Mouse (Mus musculus): ENCODE data around the gene Sik2. TPM values are rescaled to one million over a fixed set of nuclear protein-coding genes. Genes with fewer than 3 reads are reported as not detected.

Sik2 gene
- polyA plus RNA-seq, 1 experiment from 2014 or later: 14.3 TPM

GRCm38 (mm10) chr9:50854376-50854775 is 154.5 kb downstream of the Sik2 start:
- Histone ChIP-seq H3K36me3 (peaks cover 3% of the 10 kb centered on the region), H3K9me3 (no peaks in the 10 kb centered on the region), H3K27me3 (no peaks in the 10 kb centered on the region), H3K27ac (no peak overlapping the region), H3K4me3 (no peak overlapping the region), H3K9ac (no peak overlapping the region), H3K4me2 (no peak overlapping the region), H3K4me1 (replicated peaks) (peaks cover 39% of the 10 kb centered on the region)
- 60% methylated on average over 8 of the region's 8 CpGs for WGBS
- ATAC-seq (ENCODE audit: low FRiP score): no peak

- no peak for ATAC-seq (ENCODE audit: low FRiP score)
- WGBS: 61% methylated on average over 17 of the region's 17 CpGs
- H3K9ac ChIP-seq: no peak overlapping the region
- no peak overlapping the region for H3K4me3 ChIP-seq
- H3K9me3 ChIP-seq: no peaks in the 10 kb centered on the region
- H3K27ac ChIP-seq: peak overlapping the region; percentile 19; the same call in 1 of the 2 replicates
- H3K36me3 ChIP-seq: no peaks in the 10 kb centered on the region
- H3K27me3 ChIP-seq: no peaks in the 10 kb centered on the region
- peaks cover 35% of the 10 kb centered on the region for H3K4me1 ChIP-seq (replicated peaks)
- no peak overlapping the region for H3K4me2 ChIP-seq
Measured at GRCm38 (mm10) chr9:50852634-50853349, 156.1 kb downstream of the Sik2 start.

- Histone ChIP-seq H3K9ac (no peak overlapping the region; the same call in 1 of the 2 replicates), H3K4me2 (no peak overlapping the region), H3K4me1 (replicated peaks) (peaks cover 24% of the 10 kb centered on the region), H3K27me3 (no peaks in the 10 kb centered on the region), H3K36me3 (0 out of 2 replicates have a peak, but pooled peaks cover 5% of the 10 kb centered on the region), H3K9me3 (no peaks in the 10 kb centered on the region), H3K4me3 (no peak overlapping the region), H3K27ac (no peak overlapping the region)
- no peak for ATAC-seq (ENCODE audit: low FRiP score)
- 65% methylated on average over 8 of the region's 8 CpGs for WGBS
Measured at GRCm38 (mm10) chr9:50850713-50851112, 158.2 kb downstream of the Sik2 start.

GRCm38 (mm10) chr9:50850271-50850670 is 158.6 kb downstream of the Sik2 start:
- no peak for ATAC-seq (ENCODE audit: low FRiP score)
- no peak overlapping the region for H3K4me3 ChIP-seq
- no peaks in the 10 kb centered on the region for H3K27me3 ChIP-seq
- no peak overlapping the region; the same call in 1 of the 2 replicates for H3K9ac ChIP-seq
- H3K4me1 ChIP-seq (replicated peaks): peaks cover 24% of the 10 kb centered on the region
- no peaks in the 10 kb centered on the region for H3K9me3 ChIP-seq
- H3K27ac ChIP-seq: no peak overlapping the region
- H3K36me3 ChIP-seq: 0 out of 2 replicates have a peak, but pooled peaks cover 5% of the 10 kb centered on the region
- H3K4me2 ChIP-seq: no peak overlapping the region
- 33% methylated on average over 11 of the region's 11 CpGs for WGBS

- H3K9me3 ChIP-seq: no peaks in the 10 kb centered on the region
- H3K27me3 ChIP-seq: no peaks in the 10 kb centered on the region
- no peak overlapping the region for H3K4me3 ChIP-seq
- peaks cover 8% of the 10 kb centered on the region for H3K36me3 ChIP-seq
- H3K4me2 ChIP-seq: no peak overlapping the region
- H3K27ac ChIP-seq: no peak overlapping the region
- peaks cover 24% of the 10 kb centered on the region for H3K4me1 ChIP-seq (replicated peaks)
- ATAC-seq (ENCODE audit: low FRiP score): no peak
- 83% methylated on average over 9 of the region's 9 CpGs for WGBS
- no peak overlapping the region for H3K9ac ChIP-seq
Measured at GRCm38 (mm10) chr9:50849755-50850154, 159.1 kb downstream of the Sik2 start.

GRCm38 (mm10) chr9:50849249-50849648 is 159.6 kb downstream of the Sik2 start:
- WGBS: 24% methylated on average over 8 of the region's 8 CpGs
- no peak overlapping the region for H3K9ac ChIP-seq
- no peak overlapping the region for H3K4me3 ChIP-seq
- H3K9me3 ChIP-seq: no peaks in the 10 kb centered on the region
- H3K4me1 ChIP-seq (replicated peaks): peaks cover 20% of the 10 kb centered on the region
- H3K4me2 ChIP-seq: no peak overlapping the region
- H3K36me3 ChIP-seq: peaks cover 13% of the 10 kb centered on the region
- no peaks in the 10 kb centered on the region for H3K27me3 ChIP-seq
- peak; percentile 83 for ATAC-seq (ENCODE audit: low FRiP score)
- H3K27ac ChIP-seq: no peak overlapping the region

- Histone ChIP-seq H3K9me3 (no peaks in the 10 kb centered on the region), H3K27me3 (no peaks in the 10 kb centered on the region)
- 0 out of 2 replicates have a peak, but pooled peaks have one; percentile 14 for ATAC-seq (ENCODE audit: low FRiP score)
Measured at GRCm38 (mm10) chr9:50848821-50849220, 160.1 kb downstream of the Sik2 start.

GRCm38 (mm10) chr9:50847606-50848368 is 161.1 kb downstream of the Sik2 start:
- Histone ChIP-seq H3K9me3 (no peaks in the 10 kb centered on the region), H3K4me3 (no peak overlapping the region), H3K4me1 (replicated peaks) (peaks cover 12% of the 10 kb centered on the region; the same call in 1 of the 2 replicates), H3K36me3 (peaks cover 25% of the 10 kb centered on the region), H3K4me2 (no peak overlapping the region), H3K27ac (no peak overlapping the region), H3K27me3 (no peaks in the 10 kb centered on the region), H3K9ac (no peak overlapping the region)
- 71% methylated on average over 12 of the region's 12 CpGs for WGBS
- ATAC-seq (ENCODE audit: low FRiP score): no peak

More at GRCm38 (mm10) chr9:50848821-50849220, 160.1 kb downstream of the Sik2 start:
- no peak overlapping the region for H3K4me3 ChIP-seq
- H3K4me2 ChIP-seq: no peak overlapping the region
- H3K9ac ChIP-seq: no peak overlapping the region
- 68% methylated on average over 5 of the region's 5 CpGs for WGBS
- H3K27ac ChIP-seq: no peak overlapping the region
- H3K4me1 ChIP-seq (replicated peaks): peaks cover 19% of the 10 kb centered on the region
- peaks cover 17% of the 10 kb centered on the region for H3K36me3 ChIP-seq

- no peak for ATAC-seq (ENCODE audit: low FRiP score)
- Histone ChIP-seq H3K4me1 (replicated peaks) (peaks cover 9% of the 10 kb centered on the region; the same call in 1 of the 2 replicates), H3K4me3 (no peak overlapping the region), H3K9me3 (no peaks in the 10 kb centered on the region), H3K27me3 (no peaks in the 10 kb centered on the region), H3K36me3 (peaks cover 28% of the 10 kb centered on the region), H3K9ac (no peak overlapping the region), H3K27ac (no peak overlapping the region), H3K4me2 (no peak overlapping the region)
- 92% methylated on average over 6 of the region's 6 CpGs for WGBS
Measured at GRCm38 (mm10) chr9:50847133-50847532, 161.7 kb downstream of the Sik2 start.

- H3K27ac ChIP-seq: no peak overlapping the region
- 59% methylated on average over 9 of the region's 9 CpGs for WGBS
Measured at GRCm38 (mm10) chr9:50845547-50845946, 163.3 kb downstream of the Sik2 start.

GRCm38 (mm10) chr9:50845081-50845480 is 163.8 kb downstream of the Sik2 start, which contains the start of gene Ppp2r1b:
Ppp2r1b (plus strand) TSS chr9:50845301.
- no peak within 1 kb of the TSS for H3K9ac ChIP-seq

More at GRCm38 (mm10) chr9:50845547-50845946, 163.3 kb downstream of the Sik2 start:
- Histone ChIP-seq H3K9ac (no peak overlapping the region), H3K4me1 (replicated peaks) (peaks cover 7% of the 10 kb centered on the region; the same call in 1 of the 2 replicates), H3K36me3 (peaks cover 28% of the 10 kb centered on the region), H3K4me2 (no peak overlapping the region), H3K4me3 (no peak overlapping the region), H3K9me3 (no peaks in the 10 kb centered on the region), H3K27me3 (no peaks in the 10 kb centered on the region)
- no peak for ATAC-seq (ENCODE audit: low FRiP score)

More at GRCm38 (mm10) chr9:50845081-50845480, 163.8 kb downstream of the Sik2 start, which contains the start of gene Ppp2r1b:
- Histone ChIP-seq H3K9me3 (no peaks in the 10 kb centered on the region), H3K4me1 (replicated peaks) (0 out of 2 replicates have a peak, but pooled peaks cover 4% of the 10 kb centered on the region), H3K4me3 (no peak within 1 kb of the TSS), H3K4me2 (no peak within 1 kb of the TSS), H3K27ac (no peak within 1 kb of the TSS), H3K36me3 (peaks cover 28% of the 10 kb centered on the region), H3K27me3 (no peaks in the 10 kb centered on the region)
- no peak for ATAC-seq (ENCODE audit: low FRiP score)
- WGBS: 92% methylated on average over 3 of the region's 3 CpGs
